9 mouse cellular contexts compared by ENCODE assay signal in the genomic region with DNA sequence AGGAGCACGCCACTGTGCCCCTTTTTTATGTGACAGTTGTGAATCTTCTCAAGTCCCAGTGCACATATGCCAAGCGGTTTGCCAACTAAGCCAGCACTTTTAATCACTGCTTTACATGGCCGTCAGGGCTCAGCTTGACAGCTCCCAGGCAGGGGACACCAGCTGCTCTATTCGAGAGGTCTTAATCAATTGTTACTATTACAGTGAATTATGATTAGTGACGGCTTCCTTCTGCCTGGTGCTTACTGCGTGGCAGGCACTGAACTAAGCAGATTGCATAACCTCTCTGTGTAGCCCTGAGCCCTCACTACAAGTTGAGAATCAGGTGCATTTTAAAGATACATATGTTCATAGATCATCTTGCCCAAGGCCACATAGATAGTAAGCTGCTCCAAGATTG. TPM values are rescaled to one million over a fixed set of nuclear protein-coding genes. Genes with fewer than 3 reads are reported as not detected.
DNase-seq lines count a peak whose midpoint lies in the region; ATAC-seq and TF ChIP-seq lines count a peak whose summit lies in the region.
"Had no signal": no experiment of that assay in that cellular context is flagged by ENCODE, and none has a peak within 500 bp of the region (broad histone marks: within the 10 kb centered on the region; RNA-seq: fewer than 3 reads in every experiment).

No protein-coding gene starts in this region.

- H3K4me2 ChIP-seq in forebrain, embryonic 12.5 days, result no peak overlapping the region
- no peak overlapping the region for H3K4me2 ChIP-seq in forebrain, embryonic 11.5 days (ENCODE audit: low read depth, low read length, severe bottlenecking)
- peak overlapping the region; percentile 20 for H3K4me2 ChIP-seq in lung, postnatal 0 days (replicated peaks; ENCODE audit: low read depth, low read length)
- peak overlapping the region; percentile 21; the same call in 1 of the 2 replicates for H3K4me2 ChIP-seq in liver, embryonic 16.5 days (ENCODE audit: low read depth, low read length)
- peak overlapping the region; percentile 38 for H3K4me2 ChIP-seq in stomach, embryonic 16.5 days (ENCODE audit: low read depth, low read length)

- H3K36me3 ChIP-seq in forebrain, embryonic 12.5 days (replicated peaks), result no peaks in the 10 kb centered on the region
- no peaks in the 10 kb centered on the region for H3K36me3 ChIP-seq in forebrain, embryonic 11.5 days (ENCODE audit: control insufficient read depth, insufficient read depth, low read length)
- H3K36me3 ChIP-seq in lung, postnatal 0 days (ENCODE audit: insufficient read depth, low read length), result no peaks in the 10 kb centered on the region
- H3K36me3 ChIP-seq in liver, embryonic 16.5 days (ENCODE audit: control insufficient read depth, insufficient read depth), result no peaks in the 10 kb centered on the region
- H3K36me3 ChIP-seq in stomach, embryonic 16.5 days (ENCODE audit: control insufficient read depth, insufficient read depth, low read length), result no peaks in the 10 kb centered on the region

- peak overlapping the region; percentile 19; the same call in 1 of the 2 replicates for H3K27ac ChIP-seq in forebrain, embryonic 12.5 days
- H3K27ac ChIP-seq in forebrain, embryonic 11.5 days (ENCODE audit: low read depth, low read length), result no peak overlapping the region
- H3K27ac ChIP-seq in lung, postnatal 0 days (ENCODE audit: low read length), result peak overlapping the region; percentile 81
- peak overlapping the region; percentile 83 for H3K27ac ChIP-seq in liver, embryonic 16.5 days (ENCODE audit: low read length)
- H3K27ac ChIP-seq in stomach, embryonic 16.5 days (ENCODE audit: low read length), result peak overlapping the region; percentile 93

- no peak for TF ChIP-seq CTCF in lung, postnatal 0 days (IDR thresholded peaks at IDR 0.05)

- H3K9ac ChIP-seq in forebrain, embryonic 12.5 days, result no peak overlapping the region
- no peak overlapping the region for H3K9ac ChIP-seq in forebrain, embryonic 11.5 days (ENCODE audit: low read length)
- no peak overlapping the region for H3K9ac ChIP-seq in lung, postnatal 0 days (replicated peaks; ENCODE audit: low read depth)
- H3K9ac ChIP-seq in liver, embryonic 16.5 days (ENCODE audit: low read depth, low read length), result no peak overlapping the region
- H3K9ac ChIP-seq in stomach, embryonic 16.5 days (ENCODE audit: low read length), result 0 out of 2 replicates have a peak overlapping the region, but pooled peaks have one; percentile 15

- ATAC-seq in forebrain, embryonic 12.5 days (ENCODE audit: low FRiP score), result no peak
- no peak for ATAC-seq in forebrain, embryonic 11.5 days (replicated peaks; ENCODE audit: low FRiP score)
- ATAC-seq in lung, postnatal 0 days, result peak; percentile 58
- ATAC-seq in liver, embryonic 16.5 days (ENCODE audit: low read depth), result no peak
- peak; percentile 42; the same call in 1 of the 2 replicates for ATAC-seq in stomach, embryonic 16.5 days (ENCODE audit: insufficient read depth, low FRiP score)

- no peak for DNase-seq in forebrain, embryonic 11.5 days (ENCODE audit: low spot score)
- peak; percentile 46 for DNase-seq in lung, postnatal 0 days (ENCODE audit: low spot score)
- DNase-seq in lung, postnatal 14 days, result no peak
- no peak for DNase-seq in ovary, adult 18-20 months (ENCODE audit: low spot score)
- no peak for DNase-seq in adipocyte (ENCODE audit: low spot score)

- WGBS in forebrain, embryonic 12.5 days, result 58% methylated on average over 6 of the region's 6 CpGs
- 65% methylated on average over 6 of the region's 6 CpGs for WGBS in forebrain, embryonic 11.5 days
- 37% methylated on average over 6 of the region's 6 CpGs for WGBS in lung, postnatal 0 days
- 46% methylated on average over 6 of the region's 6 CpGs for WGBS in liver, embryonic 16.5 days (ENCODE audit: insufficient replicate concordance)
- 31% methylated on average over 6 of the region's 6 CpGs for WGBS in stomach, embryonic 16.5 days

- H3K4me3 ChIP-seq in forebrain, embryonic 12.5 days (replicated peaks), result no peak overlapping the region
- H3K4me3 ChIP-seq in forebrain, embryonic 11.5 days (ENCODE audit: low read depth, low read length), result no peak overlapping the region
- no peak overlapping the region for H3K4me3 ChIP-seq in lung, postnatal 0 days (ENCODE audit: low read depth, low read length)
- no peak overlapping the region for H3K4me3 ChIP-seq in liver, embryonic 16.5 days (ENCODE audit: low read depth, low read length)
- H3K4me3 ChIP-seq in stomach, embryonic 16.5 days (replicated peaks; ENCODE audit: low read length), result 0 out of 2 replicates have a peak overlapping the region, but pooled peaks have one; percentile 11
- H3K4me3 ChIP-seq: myocyte had no signal

- no peaks in the 10 kb centered on the region for H3K27me3 ChIP-seq in forebrain, embryonic 12.5 days
- H3K27me3 ChIP-seq in forebrain, embryonic 11.5 days (ENCODE audit: control insufficient read depth, insufficient read depth, low read length), result no peaks in the 10 kb centered on the region
- H3K27me3 ChIP-seq in lung, postnatal 0 days (replicated peaks; ENCODE audit: insufficient read depth, low read length), result no peaks in the 10 kb centered on the region
- H3K27me3 ChIP-seq in liver, embryonic 16.5 days (ENCODE audit: control insufficient read depth, insufficient read depth, low read depth, low read length), result no peaks in the 10 kb centered on the region
- no peaks in the 10 kb centered on the region for H3K27me3 ChIP-seq in stomach, embryonic 16.5 days (ENCODE audit: control insufficient read depth, insufficient read depth, low read length)

- peaks cover 12% of the 10 kb centered on the region for H3K4me1 ChIP-seq in forebrain, embryonic 12.5 days
- no peaks in the 10 kb centered on the region for H3K4me1 ChIP-seq in forebrain, embryonic 11.5 days (replicated peaks; ENCODE audit: control insufficient read depth, insufficient read depth, low read length)
- peaks cover 7% of the 10 kb centered on the region; the same call in 1 of the 2 replicates for H3K4me1 ChIP-seq in lung, postnatal 0 days (ENCODE audit: insufficient read depth, low read depth, low read length)
- no peaks in the 10 kb centered on the region for H3K4me1 ChIP-seq in liver, embryonic 16.5 days (ENCODE audit: control insufficient read depth, low read depth, low read length)
- peaks cover 9% of the 10 kb centered on the region; the same call in 1 of the 2 replicates for H3K4me1 ChIP-seq in stomach, embryonic 16.5 days (ENCODE audit: control insufficient read depth, insufficient read depth, low read length)

- TF ChIP-seq EP300 in lung, postnatal 0 days (IDR thresholded peaks at IDR 0.05), result no peak

- no peaks in the 10 kb centered on the region for H3K9me3 ChIP-seq in forebrain, embryonic 12.5 days
- H3K9me3 ChIP-seq in forebrain, embryonic 11.5 days (ENCODE audit: control insufficient read depth, low read length), result no peaks in the 10 kb centered on the region
- no peaks in the 10 kb centered on the region for H3K9me3 ChIP-seq in lung, postnatal 0 days (ENCODE audit: low read length)
- no peaks in the 10 kb centered on the region for H3K9me3 ChIP-seq in liver, embryonic 16.5 days (replicated peaks; ENCODE audit: control insufficient read depth, low read length)
- H3K9me3 ChIP-seq in stomach, embryonic 16.5 days (replicated peaks; ENCODE audit: control insufficient read depth, low read length), result no peaks in the 10 kb centered on the region

RNA-seq across cellular contexts. Expression of gene Ngef, which starts 0.7 kb away (rescaled TPM):
- polyA plus RNA-seq in forebrain, embryonic 12.5 days (2016; fragmentation: Nextera tagmentation; extraction: Ambion mirVana), result 2.2 and 3.0 TPM in 2 replicates
- polyA plus RNA-seq in forebrain, embryonic 11.5 days (2014; fragmentation: Nextera tagmentation; extraction: Ambion mirVana), result 2.3 and 2.5 TPM in 2 replicates
- 3.8 and 5.9 TPM in 2 replicates for polyA plus RNA-seq in lung, postnatal 0 days (2015; fragmentation: Nextera tagmentation; extraction: Ambion mirVana)
- 8.6 and 10.3 TPM in 2 replicates for polyA plus RNA-seq in liver, embryonic 16.5 days (2015; fragmentation: Nextera tagmentation; extraction: Ambion mirVana)
- polyA plus RNA-seq in stomach, embryonic 16.5 days (2015; fragmentation: Nextera tagmentation; extraction: Ambion mirVana), result 11.5 and 12.6 TPM in 2 replicates

RNA-seq across cellular contexts. Expression of gene Inpp5d, which starts 45.8 kb away (rescaled TPM):
- polyA plus RNA-seq in forebrain, embryonic 12.5 days (2016; fragmentation: Nextera tagmentation; extraction: Ambion mirVana), result 2.6 and 3.8 TPM in 2 replicates
- polyA plus RNA-seq in forebrain, embryonic 11.5 days (2014; fragmentation: Nextera tagmentation; extraction: Ambion mirVana), result 3.6 and 5.0 TPM in 2 replicates
- 13.5 and 13.6 TPM in 2 replicates for polyA plus RNA-seq in lung, postnatal 0 days (2015; fragmentation: Nextera tagmentation; extraction: Ambion mirVana)
- polyA plus RNA-seq in liver, embryonic 16.5 days (2015; fragmentation: Nextera tagmentation; extraction: Ambion mirVana), result 12.6 and 14.2 TPM in 2 replicates
- polyA plus RNA-seq in stomach, embryonic 16.5 days (2015; fragmentation: Nextera tagmentation; extraction: Ambion mirVana), result 6.3 and 8.6 TPM in 2 replicates

Comparison
In these comparisons a context has a peak if more than half of its experiments do, and no peak if none do; other contexts are left out.
1. ATAC-seq: peak in lung, postnatal 0 days (single experiment) and stomach, embryonic 16.5 days (single experiment); none in forebrain, embryonic 12.5 days (single experiment), forebrain, embryonic 11.5 days (single experiment) and liver, embryonic 16.5 days (single experiment).
2. H3K4me2 ChIP-seq: peak in lung, postnatal 0 days (single experiment), liver, embryonic 16.5 days (single experiment) and stomach, embryonic 16.5 days (single experiment); none in forebrain, embryonic 12.5 days (single experiment) and forebrain, embryonic 11.5 days (single experiment).